Mouse (Mus musculus) urinary bladder, postnatal 4 days (tissue): Measurements from ENCODE around the gene Nln.

Experiments used
- DNase-seq, 2 experiments: peaks; one replicate each; pipeline ENCODE4 v3.0.0; 2021 to 2022; ENCODE audit warnings: low spot score in 2 of 2

Gene Nln

GRCm38 (mm10) chr13:104015246-104016105 lies 93.9 kb downstream of the Nln start:
- no peak for DNase-seq

- DNase-seq, result no peak
Observed at GRCm38 (mm10) chr13:104014038-104014437, 95.4 kb downstream of the Nln start.

- no peak for DNase-seq
Observed at GRCm38 (mm10) chr13:104013380-104013779, 96.0 kb downstream of the Nln start.

GRCm38 (mm10) chr13:104012214-104012833 lies 97.1 kb downstream of the Nln start:
- no peak for DNase-seq

- no peak for DNase-seq
Observed at GRCm38 (mm10) chr13:104011289-104011688, 98.1 kb downstream of the Nln start.

- DNase-seq, result no peak
Observed at GRCm38 (mm10) chr13:104005231-104005845, 104.1 kb downstream of the Nln start.

- DNase-seq, result no peak
Observed at GRCm38 (mm10) chr13:103994085-103994455, 115.3 kb downstream of the Nln start.

GRCm38 (mm10) chr13:103993142-103994084 lies 116.0 kb downstream of the Nln start:
- DNase-seq, result no peak

- no peak for DNase-seq
Observed at GRCm38 (mm10) chr13:103986660-103987059, 122.8 kb downstream of the Nln start.

GRCm38 (mm10) chr13:103985510-103986278 lies 123.7 kb downstream of the Nln start:
- no peak for DNase-seq

GRCm38 (mm10) chr13:103982376-103982775 lies 127.0 kb downstream of the Nln start:
- no peak for DNase-seq

- no peak for DNase-seq
Observed at GRCm38 (mm10) chr13:103980414-103980813, 129.0 kb downstream of the Nln start.

- no peak for DNase-seq
Observed at GRCm38 (mm10) chr13:103978286-103978866, 131.0 kb downstream of the Nln start.

GRCm38 (mm10) chr13:103977844-103978243 lies 131.6 kb downstream of the Nln start:
- DNase-seq, result no peak

- no peak for DNase-seq
Observed at GRCm38 (mm10) chr13:103976181-103976724, 133.2 kb downstream of the Nln start.

- DNase-seq, result no peak
Observed at GRCm38 (mm10) chr13:103975101-103975500, 134.3 kb downstream of the Nln start.

GRCm38 (mm10) chr13:103973977-103974376 lies 135.4 kb downstream of the Nln start:
- DNase-seq, result no peak
